Mouse (Mus musculus) gastrocnemius, postnatal 36 days (tissue): ENCODE results near the gene Ccr8. TPM values are rescaled to one million over a fixed set of nuclear protein-coding genes. Genes with fewer than 3 reads are reported as not detected.

ENCODE experiments used
- DNase-seq, 2 experiments: peaks; one replicate each; pipeline ENCODE4 v3.0.0; 2022
- intact Hi-C: fragments of 180-260 bp; cut with DNase I; formaldehyde crosslinking; loops from one replicate; pipeline ENCODE4 v1.15.1; 2025
- long read RNA-seq, 2 experiments: library from polyadenylated mRNA; stranded (forward); transcript quantifications; one replicate each; pipeline ENCODE4 v2.0.0; 2021
- total RNA-seq, 2 experiments: library from RNA; stranded (reverse); gene quantifications; 2 replicates each; pipeline ENCODE4 v1.2.3; 2021

Ccr8 gene
- total RNA-seq, result not detected
- long read RNA-seq, experiment 1, result 0 reads
- long read RNA-seq, experiment 2, result 0 reads

- intact Hi-C loops, result no loop called here
- DNase-seq, result no peak
Measured at GRCm38 (mm10) chr9:120091696-120092238, at the start of gene Ccr8. Gene Ccr8 (plus strand): TSS chr9:120092114.

GRCm38 (mm10) chr9:120043115-120043514, 48.8 kb upstream of the Ccr8 start:
- intact Hi-C loops, result no loop called here
- DNase-seq, result no peak

- no peak for DNase-seq
- intact Hi-C loops, result no loop called here
Measured at GRCm38 (mm10) chr9:120048495-120048894, 43.4 kb upstream of the Ccr8 start.

GRCm38 (mm10) chr9:120049407-120049806, 42.5 kb upstream of the Ccr8 start:
- no peak for DNase-seq
- intact Hi-C loops, result no loop called here

- intact Hi-C loops, result no loop called here
Measured at GRCm38 (mm10) chr9:120054545-120055277, 37.2 kb upstream of the Ccr8 start.

GRCm38 (mm10) chr9:120056201-120056600, 35.7 kb upstream of the Ccr8 start:
- no peak for DNase-seq
- intact Hi-C loops, result no loop called here

More at GRCm38 (mm10) chr9:120054545-120055277, 37.2 kb upstream of the Ccr8 start:
- no peak for DNase-seq

- intact Hi-C loops, result no loop called here
- no peak for DNase-seq
Measured at GRCm38 (mm10) chr9:120058730-120059129, 33.2 kb upstream of the Ccr8 start.

GRCm38 (mm10) chr9:120064317-120064716, 27.6 kb upstream of the Ccr8 start:
- no peak for DNase-seq
- intact Hi-C loops, result no loop called here

GRCm38 (mm10) chr9:120067609-120068008, 24.3 kb upstream of the Ccr8 start:
- intact Hi-C loops, result no loop called here
- DNase-seq, result no peak

- no peak for DNase-seq
- intact Hi-C loops, result no loop called here
Measured at GRCm38 (mm10) chr9:120068047-120068446, 23.9 kb upstream of the Ccr8 start.

- DNase-seq, result no peak
- intact Hi-C loops, result no loop called here
Measured at GRCm38 (mm10) chr9:120069779-120070178, 22.1 kb upstream of the Ccr8 start, which contains the start of gene Cx3cr1. Gene Cx3cr1 (minus strand): TSS chr9:120069879.

- intact Hi-C loops, result no loop called here
- DNase-seq, result no peak
Measured at GRCm38 (mm10) chr9:120071251-120071650, 20.7 kb upstream of the Ccr8 start.

GRCm38 (mm10) chr9:120073169-120073568, 18.7 kb upstream of the Ccr8 start:
- intact Hi-C loops, result loop anchor here (2.0 kb wide), 1 partner anchor 44 kb away; no protein-coding TSS in a partner anchor
- peak; percentile 79 to 84 for DNase-seq

- intact Hi-C loops, result no loop called here
- DNase-seq, result no peak
Measured at GRCm38 (mm10) chr9:120074516-120074915, 17.4 kb upstream of the Ccr8 start.

- intact Hi-C loops, result loop anchor here (5.0 kb wide), 1 partner anchor 116 kb away; no protein-coding TSS in a partner anchor
Measured at GRCm38 (mm10) chr9:120078241-120078640, 13.7 kb upstream of the Ccr8 start.

GRCm38 (mm10) chr9:120079901-120080300, 12.0 kb upstream of the Ccr8 start:
- intact Hi-C loops, result loop anchor here (5.0 kb wide), 1 partner anchor 118 kb away; no protein-coding TSS in a partner anchor
- no peak for DNase-seq

More at GRCm38 (mm10) chr9:120078241-120078640, 13.7 kb upstream of the Ccr8 start:
- no peak for DNase-seq

- intact Hi-C loops, result no loop called here
- DNase-seq, result no peak
Measured at GRCm38 (mm10) chr9:120080546-120081108, 11.3 kb upstream of the Ccr8 start.

GRCm38 (mm10) chr9:120081247-120081646, 10.7 kb upstream of the Ccr8 start:
- intact Hi-C loops, result no loop called here
- no peak for DNase-seq

- intact Hi-C loops, result no loop called here
Measured at GRCm38 (mm10) chr9:120081967-120082366, 9.9 kb upstream of the Ccr8 start.

GRCm38 (mm10) chr9:120082691-120083090, 9.2 kb upstream of the Ccr8 start:
- intact Hi-C loops, result no loop called here
- DNase-seq, result no peak

More at GRCm38 (mm10) chr9:120081967-120082366, 9.9 kb upstream of the Ccr8 start:
- DNase-seq, result no peak

GRCm38 (mm10) chr9:120083158-120083894, 8.6 kb upstream of the Ccr8 start:
- intact Hi-C loops, result no loop called here
- DNase-seq, result no peak
